Mouse (Mus musculus) cortical plate, adult 2 months (tissue): ENCODE results near the gene Kmt5a.
"Not testable (repeated sequence)": the region's sequence is repeated elsewhere in the genome, so short reads cannot be mapped to it uniquely, and the experiment has no call there.

Source experiments
- CTCF ChIP-seq: fragments of 200-500 bp; IDR thresholded peaks from 2 replicates; pipeline ENCODE4 v1.5.1; 2011; ENCODE audit warnings: mild to moderate bottlenecking, control low read depth, low read length; ENCODE audit not compliant: insufficient read depth; ENCODE audit errors: extremely low read depth
- POLR2A ChIP-seq: fragments of 200-500 bp; IDR thresholded peaks from 2 replicates; pipeline ENCODE4 v1.6.1; 2011; ENCODE audit warnings: mild to moderate bottlenecking, low read length, control low read depth; ENCODE audit not compliant: insufficient read depth; ENCODE audit errors: extremely low read depth

GRCm38 (mm10) chr5:124500037-124500436 is 60.3 kb downstream of the Kmt5a start:
- TF ChIP-seq POLR2A, CTCF: not testable (repeated sequence)
